Mouse (Mus musculus): ENCODE data around the gene Fbxl19.

Gene Fbxl19

GRCm38 (mm10) chr7:127801010-127801621, 56.8 kb downstream of the Fbxl19 start:
- no peak for DNase-seq (ENCODE audit: low read depth, low spot score)

DNA sequence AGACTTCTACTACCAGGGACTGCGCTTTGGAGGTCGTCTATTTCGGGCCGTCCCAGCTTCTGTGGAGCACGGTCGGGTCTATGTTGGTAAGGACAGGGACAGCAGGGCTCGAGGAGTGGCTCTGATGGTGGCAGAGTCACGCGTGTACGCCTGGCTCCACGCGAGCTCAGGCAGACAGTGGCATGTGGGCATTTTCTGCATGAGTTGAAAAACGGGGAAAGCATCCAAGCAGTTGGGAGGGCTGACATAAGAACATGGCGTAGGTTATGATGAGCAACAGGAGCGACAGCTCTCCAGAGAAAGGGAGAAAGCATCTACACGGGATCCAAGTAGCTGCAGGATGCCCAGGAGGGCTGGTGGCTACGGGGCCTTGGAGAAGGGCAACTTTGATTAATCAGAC, 58.0 kb downstream of the Fbxl19 start:
- DNase-seq (ENCODE audit: low read depth, low spot score), result no peak

DNA sequence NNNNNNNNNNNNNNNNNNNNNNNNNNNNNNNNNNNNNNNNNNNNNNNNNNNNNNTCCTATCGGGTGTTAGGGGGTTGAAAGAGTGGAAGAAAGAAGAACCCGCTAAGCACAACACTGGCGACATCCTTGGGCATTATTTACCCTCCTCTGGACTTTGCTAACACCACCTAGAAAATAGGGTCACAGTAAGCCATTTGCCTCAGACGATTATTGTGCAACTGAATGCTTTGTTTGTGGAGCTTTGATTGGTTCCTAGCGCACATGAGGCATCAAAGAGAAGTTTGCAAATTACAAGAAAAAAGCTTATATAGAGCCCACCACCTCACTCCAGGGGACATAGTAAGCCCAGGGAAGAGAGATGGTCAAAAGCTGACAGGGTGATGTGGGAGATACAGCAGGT, 64.5 kb downstream of the Fbxl19 start:
- no peak for DNase-seq (ENCODE audit: low read depth, low spot score)

DNA sequence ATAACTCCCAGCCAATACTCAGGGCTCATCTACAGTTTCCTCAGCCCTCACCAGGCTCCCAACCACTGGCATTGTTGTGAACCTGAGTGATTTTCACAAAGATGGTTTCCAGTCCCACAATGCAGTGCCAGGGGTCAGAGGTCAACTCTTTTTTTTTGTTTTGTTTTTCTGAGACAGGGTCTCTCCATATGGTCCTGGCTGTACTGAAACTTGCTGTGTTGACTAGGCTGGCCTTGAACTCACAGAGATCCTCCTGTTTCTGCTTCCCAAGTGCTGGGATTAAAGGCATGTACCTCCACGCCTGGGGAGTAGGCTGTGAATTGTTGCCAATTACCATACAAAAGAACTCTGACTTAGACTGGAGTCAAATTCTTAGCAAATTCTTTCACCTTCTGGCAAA, 65.5 kb downstream of the Fbxl19 start:
- no peak for DNase-seq (ENCODE audit: low read depth, low spot score)

DNA sequence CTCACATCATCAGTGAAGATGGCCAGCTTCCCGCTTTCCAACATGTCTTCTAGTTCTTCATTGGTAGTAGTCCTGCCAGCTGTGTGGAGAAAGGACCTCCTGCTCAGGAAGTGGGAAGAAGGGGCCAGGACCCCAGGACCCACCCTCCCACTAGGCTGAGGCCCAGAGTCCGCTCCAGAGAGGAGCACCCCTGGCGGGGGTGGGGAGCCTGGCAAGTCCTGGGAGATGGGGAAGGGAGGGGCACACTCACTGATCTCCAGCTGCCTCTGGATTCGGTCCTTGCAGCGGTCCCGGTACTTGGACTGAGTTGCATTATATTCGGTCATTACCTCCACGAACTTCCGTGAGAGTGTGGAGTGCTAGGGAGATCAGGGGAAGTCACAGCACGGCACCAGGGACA, 66.3 kb downstream of the Fbxl19 start:
- no peak for DNase-seq (ENCODE audit: low read depth, low spot score)

DNA sequence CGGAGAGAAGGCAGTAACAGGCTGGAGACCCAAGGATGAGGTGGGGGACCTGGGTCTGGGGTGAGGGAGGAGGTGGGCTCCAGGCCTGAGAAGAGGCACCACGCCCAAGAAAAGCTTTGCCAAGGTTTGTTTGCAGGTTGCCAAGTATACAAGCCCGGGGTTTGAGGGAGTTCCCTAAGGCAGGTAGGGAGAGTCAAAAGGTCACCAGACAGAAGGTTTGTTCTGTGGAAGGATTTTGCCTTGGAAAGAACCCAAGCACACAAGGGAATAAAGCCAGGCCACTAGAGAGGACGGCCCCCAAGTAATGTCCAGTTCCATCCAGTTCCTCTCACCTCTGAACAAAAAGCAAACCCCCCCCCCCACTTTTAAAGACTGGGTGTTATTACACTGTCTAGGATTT, 66.9 kb downstream of the Fbxl19 start:
- DNase-seq (ENCODE audit: low read depth, low spot score), result no peak

GRCm38 (mm10) chr7:127812292-127812691, 67.9 kb downstream of the Fbxl19 start:
- DNase-seq (ENCODE audit: low read depth, low spot score), result no peak

GRCm38 (mm10) chr7:127813821-127814220, 69.5 kb downstream of the Fbxl19 start:
- DNase-seq (ENCODE audit: low read depth, low spot score), result no peak

- peak; percentile 20 for DNase-seq (ENCODE audit: low read depth, low spot score)
Measured at GRCm38 (mm10) chr7:127814241-127814921, 70.0 kb downstream of the Fbxl19 start.

DNA sequence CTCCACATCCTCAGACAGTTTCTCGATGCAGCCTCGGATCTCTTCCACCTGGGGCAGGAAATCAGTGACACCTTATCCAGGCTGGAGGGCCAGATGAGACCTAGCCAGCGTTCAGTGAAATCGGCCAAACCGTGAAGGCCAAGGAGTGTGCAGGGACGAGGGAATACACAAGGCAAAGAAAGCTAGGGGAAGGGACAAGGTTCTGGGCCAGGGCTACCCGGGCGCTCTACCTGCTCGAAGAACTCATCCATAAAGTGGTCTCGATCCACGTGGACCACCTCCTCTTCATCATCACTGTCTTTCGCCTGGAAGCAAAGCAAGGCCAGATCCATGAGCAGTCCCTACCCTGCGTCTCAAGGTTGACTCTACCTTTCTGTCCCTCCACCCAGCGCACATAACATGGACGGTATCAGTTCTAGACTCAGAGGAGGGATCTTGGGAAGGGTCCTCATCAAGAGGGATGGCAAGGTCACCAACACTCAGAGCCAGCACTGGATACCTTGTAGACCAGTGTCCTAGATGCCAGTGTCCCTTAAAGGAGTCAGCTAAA, 70.8 kb downstream of the Fbxl19 start:
- no peak for DNase-seq (ENCODE audit: low read depth, low spot score)

- DNase-seq (ENCODE audit: low read depth, low spot score), result no peak
Measured at GRCm38 (mm10) chr7:127815954-127816821, 71.8 kb downstream of the Fbxl19 start.

- no peak for DNase-seq (ENCODE audit: low read depth, low spot score)
Measured at GRCm38 (mm10) chr7:127817053-127817452, 72.7 kb downstream of the Fbxl19 start.

GRCm38 (mm10) chr7:127817776-127818175, 73.4 kb downstream of the Fbxl19 start:
- DNase-seq (ENCODE audit: low read depth, low spot score), result no peak

All from brain, embryonic 18.5 days (tissue).